Mouse (Mus musculus) hematopoietic multipotent progenitor cell, adult 10-12 weeks (in vitro differentiated cells): ENCODE results near the gene Rhox4e. TPM values are rescaled to one million over a fixed set of nuclear protein-coding genes. Genes with fewer than 3 reads are reported as not detected.

ENCODE experiments used
- polyA plus RNA-seq: library from polyadenylated mRNA; stranded (reverse); fragments of >175 nt; gene quantifications from 2 replicates; pipeline ENCODE4 v1.2.3, GENCODE M21; 2012; ENCODE audit warnings: low replicate concordance

Gene Rhox4e
- polyA plus RNA-seq = not detected in 2 replicates

DNA sequence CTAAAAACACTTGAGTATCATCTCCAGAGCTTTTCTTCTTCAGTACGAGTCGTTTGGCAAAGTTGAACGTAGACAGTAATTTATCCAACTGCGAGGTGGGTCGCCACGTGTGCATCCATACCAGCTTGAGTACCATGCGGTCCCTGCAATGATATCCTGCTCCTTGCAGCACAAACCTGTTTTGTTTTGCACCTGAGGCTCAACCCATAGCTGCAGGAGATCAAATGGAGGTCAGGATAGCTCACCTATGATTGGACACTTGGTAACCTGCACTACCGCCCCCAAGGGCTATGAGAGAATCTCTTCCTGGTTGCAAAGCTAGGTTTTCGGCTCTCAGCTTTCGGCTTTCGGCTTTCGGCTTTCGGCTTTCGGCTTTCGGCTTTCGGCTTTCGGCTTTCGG lies at the start of gene Rhox4e:
TSS of gene Rhox4e (plus strand) at position 301 of the 400 bp plus-strand sequence.

DNA sequence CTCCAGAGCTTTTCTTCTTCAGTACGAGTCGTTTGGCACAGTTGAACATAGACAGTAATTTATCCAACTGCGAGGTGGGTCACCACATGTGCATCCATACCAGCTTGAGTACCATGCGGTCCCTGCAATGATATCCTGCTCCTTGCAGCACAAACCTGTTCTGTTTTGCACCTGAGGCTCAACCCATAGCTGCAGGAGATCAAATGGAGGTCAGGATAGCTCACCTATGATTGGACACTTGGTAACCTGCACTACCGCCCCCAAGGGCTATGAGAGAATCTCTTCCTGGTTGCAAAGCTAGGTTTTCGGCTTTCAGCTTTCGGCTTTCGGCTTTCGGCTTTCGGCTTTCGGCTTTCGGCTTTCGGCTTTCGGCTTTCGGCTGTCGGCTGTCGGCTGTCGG lies 43.2 kb upstream of the Rhox4e start, which contains the start of gene Rhox4d:
TSS of gene Rhox4d (plus strand) at position 301 of the 400 bp plus-strand sequence.

DNA sequence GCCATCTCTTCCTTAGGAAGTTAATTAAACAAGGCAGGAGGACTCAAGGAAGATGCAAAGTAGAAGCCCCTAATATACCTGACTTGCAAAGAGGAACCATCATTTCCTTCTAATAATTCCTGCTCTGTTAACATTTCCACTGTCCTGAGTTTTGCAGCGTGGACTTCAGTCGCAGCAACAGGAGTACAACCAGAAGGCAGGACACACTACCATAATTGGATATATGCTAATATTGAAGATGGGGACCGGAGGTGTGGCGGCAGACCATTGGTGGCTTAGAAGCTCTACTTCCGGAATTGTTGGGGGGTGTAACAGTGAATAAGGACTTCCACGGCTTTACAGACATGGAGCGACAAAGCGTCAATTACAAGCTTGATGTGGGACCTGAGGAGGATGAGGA lies 27.1 kb upstream of the Rhox4e start, which contains the start of gene Rhox2e:
TSS of gene Rhox2e (plus strand) at position 301 of the 400 bp plus-strand sequence.

DNA sequence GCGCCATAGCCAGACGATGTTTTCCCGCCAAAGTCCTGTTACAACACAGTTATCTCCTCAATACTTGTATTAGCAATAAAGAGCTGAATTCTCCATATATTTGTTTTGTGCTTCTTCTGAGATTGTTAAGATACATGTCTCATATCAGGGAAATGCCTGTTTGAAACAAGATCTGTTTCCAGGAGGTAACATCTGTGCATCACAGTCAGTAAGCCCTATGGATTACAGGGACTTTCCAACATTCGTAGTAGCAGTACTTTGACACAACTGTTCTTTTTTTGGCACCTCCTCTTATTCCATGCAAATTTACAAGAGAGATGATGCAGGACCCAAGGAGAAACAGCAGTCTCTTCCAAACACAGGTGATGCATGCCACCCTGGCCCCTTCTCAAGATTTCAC lies 15.5 kb upstream of the Rhox4e start, which contains the start of gene Rhox3e:
TSS of gene Rhox3e (plus strand) at position 301 of the 400 bp plus-strand sequence.

DNA sequence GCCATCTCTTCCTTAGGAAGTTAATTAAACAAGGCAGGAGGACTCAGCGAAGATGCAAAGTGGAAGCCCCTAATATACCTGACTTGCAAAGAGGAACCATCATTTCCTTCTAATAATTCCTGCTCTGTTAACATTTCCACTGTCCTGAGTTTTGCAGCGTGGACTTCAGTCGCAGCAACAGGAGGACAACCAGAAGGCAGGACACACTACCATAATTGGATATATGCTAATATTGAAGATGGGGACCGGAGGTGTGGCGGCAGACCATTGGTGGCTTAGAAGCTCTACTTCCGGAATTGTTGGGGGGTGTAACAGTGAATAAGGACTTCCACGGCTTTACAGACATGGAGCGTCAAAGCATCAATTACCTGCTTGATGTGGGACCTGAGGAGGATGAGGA lies 13.9 kb downstream of the Rhox4e start, which contains the start of gene Rhox2f:
TSS of gene Rhox2f (plus strand) at position 301 of the 400 bp plus-strand sequence.

GRCm38 (mm10) chrX:37580692-37581091 lies 23.5 kb downstream of the Rhox4e start, which contains the start of gene Rhox3f:
Gene Rhox3f, plus strand, starts transcription at chrX:37580992.

GRCm38 (mm10) chrX:37607604-37608003 lies 50.4 kb downstream of the Rhox4e start, which contains the start of gene Rhox4f:
Gene Rhox4f, minus strand, starts transcription at chrX:37607704.

Other genes with a start within 250 kb of the Rhox4e start
- not detected in 2 replicates for gene Rhox3a2, start 177.4 kb upstream of the Rhox4e start, polyA plus RNA-seq
- gene Rhox4a2, start 166.6 kb upstream of the Rhox4e start, polyA plus RNA-seq = not detected in 2 replicates
- not detected in 2 replicates for gene Rhox2b, start 145.3 kb upstream of the Rhox4e start, polyA plus RNA-seq
- gene Rhox4b, start 124.9 kb upstream of the Rhox4e start, polyA plus RNA-seq = not detected in 2 replicates
- not detected in 2 replicates for gene Rhox2c, start 103.7 kb upstream of the Rhox4e start, polyA plus RNA-seq
- gene Rhox3c, start 98.8 kb upstream of the Rhox4e start, polyA plus RNA-seq = not detected in 2 replicates
- not detected in 2 replicates for gene Rhox4c, start 77.1 kb upstream of the Rhox4e start, polyA plus RNA-seq
- gene Rhox2d, start 64.0 kb upstream of the Rhox4e start, polyA plus RNA-seq = not detected in 2 replicates
- not detected in 2 replicates for gene Rhox4d, start 43.1 kb upstream of the Rhox4e start, polyA plus RNA-seq
- gene Rhox2e, start 27.0 kb upstream of the Rhox4e start, polyA plus RNA-seq = not detected in 2 replicates
- not detected in 2 replicates for gene Rhox3e, start 15.4 kb upstream of the Rhox4e start, polyA plus RNA-seq
- gene Rhox2f, start 14.0 kb downstream of the Rhox4e start, polyA plus RNA-seq = not detected in 2 replicates
- not detected in 2 replicates for gene Rhox3f, start 23.6 kb downstream of the Rhox4e start, polyA plus RNA-seq
- not detected in 2 replicates for gene Rhox4f, start 50.3 kb downstream of the Rhox4e start, polyA plus RNA-seq
- gene Rhox3g, start 71.2 kb downstream of the Rhox4e start, polyA plus RNA-seq = not detected in 2 replicates
- not detected in 2 replicates for gene Rhox2g, start 86.1 kb downstream of the Rhox4e start, polyA plus RNA-seq
- not detected in 2 replicates for gene Rhox4g, start 93.9 kb downstream of the Rhox4e start, polyA plus RNA-seq
- gene Rhox3h, start 111.4 kb downstream of the Rhox4e start, polyA plus RNA-seq = not detected in 2 replicates
- not detected in 2 replicates for gene Rhox2h, start 115.9 kb downstream of the Rhox4e start, polyA plus RNA-seq
- gene Rhox5, start 247.4 kb downstream of the Rhox4e start, polyA plus RNA-seq = 0.21 TPM in 1 of 2 replicates, not detected in the other